Mouse (Mus musculus) cortical plate, adult 2 months (tissue): ENCODE results near the gene Rai14.

Experiments used
- CTCF ChIP-seq: fragments of 200-500 bp; IDR thresholded peaks from 2 replicates; pipeline ENCODE4 v1.5.1; 2011; ENCODE audit warnings: mild to moderate bottlenecking, control low read depth, low read length; ENCODE audit not compliant: insufficient read depth; ENCODE audit errors: extremely low read depth
- POLR2A ChIP-seq: fragments of 200-500 bp; IDR thresholded peaks from 2 replicates; pipeline ENCODE4 v1.6.1; 2011; ENCODE audit warnings: mild to moderate bottlenecking, low read length, control low read depth; ENCODE audit not compliant: insufficient read depth; ENCODE audit errors: extremely low read depth

GRCm38 (mm10) chr15:10683687-10684203 lies 30.7 kb downstream of the Rai14 start:
- no peak for TF ChIP-seq POLR2A
- no peak for TF ChIP-seq CTCF
